Mouse (Mus musculus): ENCODE results near the gene Mindy2.
A peak's percentile ranks its signal among the peaks of the same experiment; 100 is the strongest.
"Not testable (repeated sequence)": the region's sequence is repeated elsewhere in the genome, so short reads cannot be mapped to it uniquely, and the experiment has no call there.

DNA sequence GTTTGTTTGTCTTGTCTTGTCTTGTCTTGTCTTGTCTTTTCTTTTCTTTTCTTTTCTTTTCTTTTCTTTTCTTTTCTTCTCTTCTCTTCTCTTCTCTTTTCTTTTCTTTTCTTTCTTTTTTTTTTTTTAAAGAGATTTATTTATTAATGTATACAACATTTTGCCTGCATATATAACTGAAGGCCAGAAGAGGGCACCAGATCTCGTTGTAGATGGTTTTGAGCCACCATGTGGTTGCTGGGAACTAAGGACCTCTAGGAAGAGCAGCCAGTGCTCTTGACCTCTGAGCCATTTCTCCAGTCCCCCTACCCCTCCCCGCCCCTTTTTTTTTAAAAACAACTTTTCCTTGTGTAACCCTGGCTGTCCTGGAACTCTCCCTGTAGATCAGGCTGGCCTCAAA is 104.7 kb downstream of the Mindy2 start:
- peak; percentile 25; the same call in 1 of the 2 replicates for TF ChIP-seq CTCF (IDR thresholded peaks at IDR 0.05; ENCODE audit: low read depth)
- TF ChIP-seq EP300 (optimal IDR thresholded peaks at IDR 0.05) = not testable (repeated sequence)
